Mouse (Mus musculus) heart, adult 2 months (tissue): Measurements from ENCODE around the gene Naa80. TPM values are rescaled to one million over a fixed set of nuclear protein-coding genes. Genes with fewer than 3 reads are reported as not detected.

Experiments used
- DNase-seq, 2 experiments: peaks; one replicate each; pipeline ENCODE4 v3.0.0; 2021
- H3K27ac ChIP-seq: fragments of 200-600 bp; 2 replicates; pipeline ENCODE4 v1.8.1; 2022
- H3K27me3 ChIP-seq: fragments of 200-500 bp; 2 replicates; pipeline ENCODE4 v1.6.1; 2012; ENCODE audit warnings: mild to moderate bottlenecking, low read length, inconsistent platforms, mixed read lengths; ENCODE audit not compliant: control insufficient read depth, insufficient read depth
- H3K36me3 ChIP-seq: fragments of 200-500 bp; 2 replicates; pipeline ENCODE4 v1.6.1; 2012; ENCODE audit warnings: low read length, inconsistent platforms; ENCODE audit not compliant: control insufficient read depth, insufficient read depth
- H3K4me1 ChIP-seq: fragments of 200-500 bp; 2 replicates; pipeline ENCODE4 v1.6.1; 2011; ENCODE audit warnings: low read length; ENCODE audit not compliant: control insufficient read depth, insufficient read depth
- H3K4me3 ChIP-seq: fragments of 200-600 bp; 2 replicates; pipeline ENCODE4 v1.8.1; 2022
- H3K79me2 ChIP-seq: fragments of 200-500 bp; replicated peaks from 2 replicates; pipeline ENCODE4 v1.6.1; 2012; ENCODE audit warnings: mild to moderate bottlenecking, inconsistent platforms, low read length, moderate library complexity, mixed read lengths; ENCODE audit not compliant: control insufficient read depth, insufficient read depth
- H3K9ac ChIP-seq: fragments of 200-500 bp; 2 replicates; pipeline ENCODE4 v1.6.1; 2012; ENCODE audit warnings: low read depth, mild to moderate bottlenecking, control low read depth, inconsistent platforms, low read length, mixed read lengths
- CTCF ChIP-seq: fragments of 200-600 bp; IDR thresholded peaks from 2 replicates; pipeline ENCODE4 v1.8.1; 2022; ENCODE audit warnings: antibody characterized with exemption, mild to moderate bottlenecking, moderate library complexity
- EP300 ChIP-seq: fragments of 200-500 bp; IDR thresholded peaks from 2 replicates; pipeline ENCODE4 v1.6.1; 2011; ENCODE audit warnings: low read depth, low read length, control low read depth; ENCODE audit not compliant: insufficient read depth
- POLR2A ChIP-seq: fragments of 200-500 bp; IDR thresholded peaks from 2 replicates; pipeline ENCODE4 v1.6.1; 2011; ENCODE audit warnings: mild to moderate bottlenecking, low read depth, low read length, control low read depth; ENCODE audit not compliant: insufficient read depth
- WGBS: fragments of 180-500 bp; shearing (Covaris S2); methylation state at CpG from one replicate; pipeline ENCODE4 v1.1.7; 2018; 5-methylcytosine and 5-hydroxymethylcytosine counted together
- intact Hi-C: fragments of 180-260 bp; cut with DNase I; formaldehyde crosslinking; loops from one replicate; pipeline ENCODE4 v1.15.1; 2025
- polyA plus RNA-seq: library from polyadenylated mRNA; depleted of rRNA; stranded (reverse); fragments of >200 nt; gene quantifications from 2 replicates; pipeline ENCODE4 v1.2.3, GENCODE M21; 2012
- total RNA-seq, 2 experiments: library from RNA; stranded (reverse); gene quantifications; 2 replicates each; pipeline ENCODE4 v1.2.3; 2021

The Naa80 gene
- total and polyA plus RNA-seq, 3 experiments, result 14.9 to 45.4 (median 17.4) TPM

DNA sequence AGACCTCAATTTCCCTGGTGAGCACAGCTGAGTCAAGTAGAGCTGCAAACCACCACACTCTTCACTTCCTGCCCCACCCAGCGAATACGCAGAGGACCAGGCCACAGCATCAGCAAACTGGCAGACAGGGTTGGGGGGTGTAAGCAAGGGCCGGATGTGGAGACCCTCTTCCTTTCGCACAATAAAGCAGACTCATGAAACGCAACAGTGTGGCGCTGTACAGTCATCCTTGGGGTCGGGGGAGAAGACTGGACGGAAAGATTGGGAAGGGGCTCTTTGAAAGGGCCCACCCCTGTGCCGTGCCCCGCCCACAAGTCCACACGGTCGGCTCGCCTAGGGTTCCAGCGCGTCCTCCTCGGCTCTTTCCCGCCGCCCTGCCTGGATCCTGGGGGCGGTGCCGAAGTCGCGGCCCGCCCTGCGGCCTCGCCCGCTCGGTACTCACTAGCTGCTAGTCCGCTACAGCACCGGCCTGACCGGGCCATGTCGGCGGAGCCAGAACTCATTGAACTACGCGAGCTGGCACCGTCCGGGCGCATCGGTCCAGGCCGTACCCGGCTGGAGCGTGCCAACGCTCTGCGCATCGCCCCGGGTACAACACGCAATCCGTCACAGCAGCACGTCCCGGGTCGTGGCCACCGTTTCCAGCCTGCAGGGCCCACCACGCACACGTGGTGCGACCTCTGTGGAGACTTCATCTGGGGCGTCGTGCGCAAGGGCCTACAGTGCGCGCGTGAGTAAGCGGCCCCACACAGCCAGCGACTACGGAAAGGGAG lies 27.4 kb upstream of the Naa80 start, which contains the start of gene Rassf1:
Gene Rassf1 (plus strand): TSS at position 439 of the 773 bp plus-strand sequence.
- intact Hi-C loops, result no loop called here
- 5% methylated on average over 63 of the region's 63 CpGs for WGBS

DNA sequence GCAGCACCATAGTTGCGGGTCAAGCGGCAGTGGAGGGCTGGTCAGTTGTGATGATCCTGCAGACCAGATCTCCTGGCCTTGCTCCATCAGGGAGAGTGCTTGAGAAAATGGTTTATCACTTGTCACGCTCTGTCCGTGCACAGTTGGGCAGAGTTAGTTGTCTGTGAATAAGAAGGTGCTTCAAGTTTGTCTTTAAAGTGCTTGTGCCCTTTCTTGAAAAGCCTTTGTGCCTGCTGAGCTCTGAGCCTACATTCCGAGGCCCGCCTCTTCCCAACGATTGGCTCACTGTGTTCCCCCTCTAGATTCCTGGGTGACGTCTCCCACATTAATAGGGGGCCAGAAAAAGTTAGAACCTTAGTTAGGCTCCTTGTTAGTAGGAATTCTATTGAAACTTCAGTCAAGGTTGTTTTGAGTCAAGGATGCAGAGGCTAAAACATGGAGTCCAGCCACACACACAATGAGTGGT lies 26.8 kb upstream of the Naa80 start:
- Histone ChIP-seq H3K36me3 (peaks cover 4% of the 10 kb centered on the region; the same call in 1 of the 2 replicates), H3K4me1 (peaks cover 17% of the 10 kb centered on the region), H3K27me3 (no peaks in the 10 kb centered on the region), H3K79me2 (peaks cover 3% of the 10 kb centered on the region), H3K4me3 (peak overlapping the region; percentile 51), H3K27ac (peak overlapping the region; percentile 59), H3K9ac (peak overlapping the region; percentile 86)
- DNase-seq, result no peak
- intact Hi-C loops, result no loop called here
- TF ChIP-seq POLR2A (no peak), EP300 (no peak), CTCF (no peak)
- 36% methylated on average over 8 of the region's 8 CpGs for WGBS

More for the DNA sequence above, 27.4 kb upstream of the Naa80 start, which contains the start of gene Rassf1:
- peak; percentile 83 to 86 for DNase-seq
- Histone ChIP-seq H3K36me3 (no peaks in the 10 kb centered on the region), H3K4me1 (peaks cover 14% of the 10 kb centered on the region), H3K27ac (peak within 1 kb of the TSS; percentile 59), H3K27me3 (no peaks in the 10 kb centered on the region), H3K79me2 (no peaks in the 10 kb centered on the region), H3K9ac (peak within 1 kb of the TSS; percentile 86), H3K4me3 (peak within 1 kb of the TSS; percentile 51)
- TF ChIP-seq CTCF (no peak), POLR2A (peak; percentile 44; the same call in 1 of the 2 replicates), EP300 (0 out of 2 replicates have a peak, but pooled peaks have one; percentile 27)

DNA sequence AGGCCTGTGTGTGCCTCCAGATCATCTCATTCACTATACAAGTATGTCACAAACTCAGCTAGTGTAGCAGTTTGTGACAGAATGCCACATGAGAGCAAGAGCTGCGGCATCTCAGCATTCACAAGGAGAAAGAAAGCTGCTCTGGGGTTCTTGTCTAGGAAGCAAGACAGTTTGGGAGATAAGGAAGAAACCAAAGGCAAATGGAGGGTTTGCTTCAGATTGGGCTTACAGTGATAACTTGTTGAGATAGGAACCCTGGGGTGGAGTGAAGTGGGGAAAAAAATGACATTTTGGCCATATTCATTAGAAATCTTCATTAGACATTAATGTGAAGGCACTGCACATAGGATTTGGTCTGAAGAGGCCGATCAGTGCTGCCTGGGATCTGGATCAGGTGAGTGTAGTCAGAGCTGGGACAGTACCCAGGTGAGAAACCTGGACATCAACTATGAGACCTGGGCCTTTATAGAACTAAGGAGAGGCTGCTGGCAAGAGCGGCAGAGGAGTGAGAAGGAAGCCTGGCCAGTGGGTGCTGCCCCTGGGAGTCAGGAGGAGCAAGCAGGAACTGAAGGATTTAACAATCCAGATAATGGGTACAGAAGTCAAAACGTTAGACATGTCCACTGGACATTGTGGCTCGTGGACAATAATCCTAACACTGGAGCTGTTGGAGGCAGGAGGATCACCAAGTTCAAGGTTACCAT lies 25.8 kb upstream of the Naa80 start:
- H3K79me2 ChIP-seq, result peaks cover 3% of the 10 kb centered on the region
- no peak for DNase-seq
- H3K4me3 ChIP-seq, result no peak overlapping the region
- H3K9ac ChIP-seq, result no peak overlapping the region
- WGBS, result 84% methylated on average over 5 of the region's 5 CpGs
- no peak for TF ChIP-seq CTCF
- H3K27me3 ChIP-seq, result no peaks in the 10 kb centered on the region
- peaks cover 10% of the 10 kb centered on the region for H3K36me3 ChIP-seq
- intact Hi-C loops, result no loop called here
- H3K27ac ChIP-seq, result no peak overlapping the region
- H3K4me1 ChIP-seq, result peaks cover 16% of the 10 kb centered on the region

DNA sequence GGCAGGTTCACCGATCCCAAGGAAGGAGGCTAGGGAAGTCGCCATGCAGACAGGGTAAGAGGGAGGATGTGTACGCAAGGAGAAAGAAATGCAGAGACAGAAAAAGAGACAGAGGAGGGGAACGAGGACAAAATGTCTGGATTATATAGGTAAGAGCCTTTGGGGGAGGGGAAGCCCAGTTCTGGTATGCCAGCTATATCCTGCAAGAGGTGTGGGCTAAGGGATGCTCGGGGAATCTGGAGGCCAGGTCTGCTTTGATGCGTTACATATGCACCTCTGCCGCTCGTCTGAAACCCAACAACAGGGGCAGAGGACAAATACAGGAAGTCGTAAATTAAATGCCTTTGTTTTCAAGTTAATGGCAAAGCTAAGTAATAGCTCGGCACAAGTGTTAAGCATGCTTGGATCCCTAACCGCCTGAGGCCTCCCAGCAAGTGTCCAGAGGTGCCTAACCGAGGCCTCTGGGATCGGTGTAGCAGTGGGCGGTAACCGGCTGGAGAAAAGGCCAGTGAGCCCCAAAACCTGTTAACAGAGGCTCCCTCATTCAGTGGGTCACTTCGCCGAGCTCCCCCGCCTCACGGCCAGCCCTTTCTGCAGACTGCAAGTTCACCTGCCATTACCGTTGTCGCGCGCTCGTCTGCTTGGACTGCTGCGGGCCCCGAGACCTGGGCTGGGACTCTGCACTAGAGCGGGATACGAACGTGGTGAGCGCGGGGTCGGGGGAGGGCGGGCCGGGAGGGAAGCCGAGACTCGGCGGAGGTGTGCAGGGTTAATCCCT lies 25.0 kb upstream of the Naa80 start:
- Histone ChIP-seq H3K27me3 (no peaks in the 10 kb centered on the region), H3K4me3 (peak overlapping the region; percentile 60), H3K9ac (peak overlapping the region; percentile 74), H3K36me3 (peaks cover 14% of the 10 kb centered on the region), H3K79me2 (peaks cover 5% of the 10 kb centered on the region), H3K27ac (peak overlapping the region; percentile 85), H3K4me1 (peaks cover 16% of the 10 kb centered on the region)
- intact Hi-C loops, result loop anchor here (2.0 kb wide), 1 partner anchor 15 kb away; no protein-coding TSS in a partner anchor
- no peak for TF ChIP-seq POLR2A
- no peak for TF ChIP-seq CTCF
- WGBS, result 10% methylated on average over 37 of the region's 37 CpGs
- peak in 1 of 2 experiments; percentile 64 for DNase-seq

DNA sequence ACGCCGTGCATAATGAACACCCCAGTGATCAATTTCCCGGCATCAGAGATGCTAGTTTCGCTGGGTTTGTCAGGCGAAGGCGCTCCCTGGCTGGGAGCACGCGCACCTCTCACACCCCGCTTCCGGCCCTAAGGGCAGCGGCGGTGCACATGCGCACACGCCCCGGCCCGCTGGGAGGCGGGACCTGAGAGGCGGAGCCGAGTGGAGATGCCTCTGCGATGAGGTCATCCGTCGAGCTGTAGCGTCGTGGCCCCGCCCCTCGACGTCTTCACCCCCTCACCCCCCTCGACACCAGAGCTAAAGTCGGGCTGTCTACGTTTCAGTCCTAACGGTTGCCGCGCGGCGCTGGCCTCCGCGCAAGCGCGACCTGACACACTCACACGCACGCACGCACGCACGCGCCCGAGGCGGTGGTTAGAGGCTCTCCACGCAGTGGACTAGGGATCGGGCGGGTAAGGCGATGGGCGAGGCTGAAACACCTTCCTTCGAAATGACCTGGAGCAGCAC lies 24.3 kb upstream of the Naa80 start:
- intact Hi-C loops, result loop anchor here (2.0 kb wide), 1 partner anchor 14 kb away; no protein-coding TSS in a partner anchor
- peak; percentile 96 for DNase-seq
- peaks cover 16% of the 10 kb centered on the region for H3K4me1 ChIP-seq

More for the DNA sequence above, 24.3 kb upstream of the Naa80 start:
- H3K79me2 ChIP-seq, result peaks cover 5% of the 10 kb centered on the region
- peaks cover 16% of the 10 kb centered on the region for H3K36me3 ChIP-seq
- TF ChIP-seq EP300, result peak; percentile 49
- TF ChIP-seq CTCF, result peak; percentile 36
- TF ChIP-seq POLR2A, result peak; percentile 96
- H3K27me3 ChIP-seq, result no peaks in the 10 kb centered on the region
- WGBS, result under 1% methylated on average over 53 of the region's 53 CpGs
- H3K27ac ChIP-seq, result peak overlapping the region; percentile 99
- peak overlapping the region; percentile 91 for H3K9ac ChIP-seq
- peak overlapping the region; percentile 97 for H3K4me3 ChIP-seq
